Mouse (Mus musculus): Measurements from ENCODE around the gene Jmjd6. TPM values are rescaled to one million over a fixed set of nuclear protein-coding genes. Genes with fewer than 3 reads are reported as not detected.

Gene Jmjd6
- polyA plus RNA-seq, 1 experiment from 2014 or later, result 37.0 TPM

DNA sequence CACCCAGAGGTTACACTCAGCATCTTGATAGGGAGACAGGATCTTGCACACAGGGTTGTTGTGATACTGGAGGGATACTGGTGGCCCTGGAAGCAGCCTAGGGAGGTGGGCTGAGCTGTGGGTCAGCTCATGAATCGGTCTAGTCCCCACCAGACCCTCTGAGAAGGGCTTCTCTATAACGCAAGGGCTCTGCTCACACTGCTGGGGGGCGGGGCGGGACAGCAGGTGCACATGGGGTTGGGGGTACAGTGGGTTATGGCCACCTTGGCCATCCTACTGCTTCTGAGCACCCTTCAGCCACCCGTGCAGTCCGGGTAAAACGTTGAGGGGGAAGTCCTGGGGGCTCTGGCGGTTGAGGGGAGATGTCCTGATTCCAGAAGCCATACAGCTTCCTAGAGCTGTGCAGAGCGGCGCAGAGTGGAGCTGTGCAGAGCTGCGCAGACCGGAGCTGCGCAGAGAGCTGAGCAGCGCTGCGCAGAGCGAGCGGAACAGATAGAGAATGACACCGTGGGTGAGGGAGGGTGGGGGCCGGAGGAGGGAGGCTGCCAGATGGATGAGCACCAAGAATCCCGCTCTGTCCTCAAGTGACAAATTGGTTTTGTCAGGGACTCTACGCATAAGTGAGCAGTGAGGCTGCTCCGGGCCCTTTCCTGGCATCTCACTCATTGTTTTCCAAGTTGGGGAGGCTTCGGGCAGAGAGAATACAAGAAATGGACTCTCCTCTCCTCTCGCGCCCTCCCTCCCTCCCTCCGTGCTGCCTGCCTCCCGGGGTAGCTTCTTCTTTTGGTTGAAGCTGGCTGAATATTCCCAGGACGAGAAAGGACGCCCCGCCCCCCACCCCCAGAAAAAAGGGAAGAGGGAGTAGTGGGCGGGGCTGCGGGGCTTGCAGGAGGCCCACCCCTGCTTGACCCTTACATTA, 32.0 kb downstream of the Jmjd6 start:
- no peak overlapping the region for H3K9ac ChIP-seq (replicated peaks; ENCODE audit: low read depth)
- no peak overlapping the region for H3K27ac ChIP-seq (ENCODE audit: low read length)
- peak overlapping the region; percentile 50 for H3K4me2 ChIP-seq (replicated peaks; ENCODE audit: low read depth, low read length)
- H3K4me3 ChIP-seq (ENCODE audit: low read depth, low read length), result no peak overlapping the region
- no peak for TF ChIP-seq CTCF (IDR thresholded peaks at IDR 0.05)
- no peak for TF ChIP-seq EP300 (IDR thresholded peaks at IDR 0.05)
- peak; percentile 58 for ATAC-seq
- H3K4me1 ChIP-seq (ENCODE audit: insufficient read depth, low read depth, low read length), result peaks cover 22% of the 10 kb centered on the region
- WGBS, result 17% methylated on average over 29 of the region's 32 CpGs
- peak; percentile 86 for DNase-seq (ENCODE audit: low spot score)
- H3K9me3 ChIP-seq (ENCODE audit: low read length), result no peaks in the 10 kb centered on the region
- H3K27me3 ChIP-seq (replicated peaks; ENCODE audit: insufficient read depth, low read length), result no peaks in the 10 kb centered on the region
- no peaks in the 10 kb centered on the region for H3K36me3 ChIP-seq (ENCODE audit: insufficient read depth, low read length)

DNA sequence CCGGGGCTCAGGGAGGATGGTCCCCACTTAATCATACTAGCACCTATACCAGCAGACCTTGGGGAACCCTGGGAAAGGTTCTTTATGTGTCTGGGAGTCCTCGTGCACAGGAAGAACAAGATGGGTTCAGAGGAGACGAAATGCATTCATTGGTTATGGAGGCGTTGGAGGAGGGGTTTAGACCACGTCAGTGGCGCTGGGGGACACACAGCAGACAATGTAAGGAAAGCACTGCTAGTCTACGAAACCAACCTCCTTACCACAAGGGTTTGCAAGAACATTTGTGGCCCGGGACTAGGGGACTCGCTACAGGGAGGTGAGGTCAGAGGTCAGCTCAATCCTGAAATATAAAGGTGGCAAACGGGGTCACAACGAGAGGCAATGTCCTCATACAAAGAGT, 32.7 kb downstream of the Jmjd6 start:
- no peaks in the 10 kb centered on the region for H3K9me3 ChIP-seq (ENCODE audit: low read length)
- peaks cover 22% of the 10 kb centered on the region for H3K4me1 ChIP-seq (ENCODE audit: insufficient read depth, low read depth, low read length)
- H3K9ac ChIP-seq (replicated peaks; ENCODE audit: low read depth), result no peak overlapping the region
- DNase-seq (ENCODE audit: low spot score) (no peak), ATAC-seq (no peak)
- no peak overlapping the region for H3K27ac ChIP-seq (ENCODE audit: low read length)
- no peak overlapping the region for H3K4me3 ChIP-seq (ENCODE audit: low read depth, low read length)
- H3K27me3 ChIP-seq (replicated peaks; ENCODE audit: insufficient read depth, low read length), result no peaks in the 10 kb centered on the region
- TF ChIP-seq EP300 (IDR thresholded peaks at IDR 0.05) (no peak), CTCF (IDR thresholded peaks at IDR 0.05) (no peak)
- WGBS, result 81% methylated on average over 11 of the region's 11 CpGs
- no peaks in the 10 kb centered on the region for H3K36me3 ChIP-seq (ENCODE audit: insufficient read depth, low read length)
- H3K4me2 ChIP-seq (replicated peaks; ENCODE audit: low read depth, low read length), result no peak overlapping the region

GRCm38 (mm10) chr11:116809520-116809919, 33.7 kb downstream of the Jmjd6 start:
- TF ChIP-seq CTCF (IDR thresholded peaks at IDR 0.05) (no peak), EP300 (IDR thresholded peaks at IDR 0.05) (no peak)
- peaks cover 19% of the 10 kb centered on the region for H3K4me1 ChIP-seq (ENCODE audit: insufficient read depth, low read depth, low read length)
- H3K9me3 ChIP-seq (ENCODE audit: low read length), result no peaks in the 10 kb centered on the region
- no peaks in the 10 kb centered on the region for H3K27me3 ChIP-seq (replicated peaks; ENCODE audit: insufficient read depth, low read length)
- no peak overlapping the region for H3K4me2 ChIP-seq (replicated peaks; ENCODE audit: low read depth, low read length)
- no peak for DNase-seq (ENCODE audit: low spot score)
- no peaks in the 10 kb centered on the region for H3K36me3 ChIP-seq (ENCODE audit: insufficient read depth, low read length)
- no peak for ATAC-seq
- no peak overlapping the region for H3K9ac ChIP-seq (replicated peaks; ENCODE audit: low read depth)
- no peak overlapping the region for H3K27ac ChIP-seq (ENCODE audit: low read length)
- H3K4me3 ChIP-seq (ENCODE audit: low read depth, low read length), result no peak overlapping the region
- WGBS, result 81% methylated on average over 8 of the region's 8 CpGs

- no peaks in the 10 kb centered on the region for H3K9me3 ChIP-seq (ENCODE audit: low read length)
- DNase-seq (ENCODE audit: low spot score) (no peak), ATAC-seq (no peak)
- no peak overlapping the region for H3K4me3 ChIP-seq (ENCODE audit: low read depth, low read length)
- WGBS, result 77% methylated on average over 11 of the region's 11 CpGs
- H3K4me1 ChIP-seq (ENCODE audit: insufficient read depth, low read depth, low read length), result peaks cover 19% of the 10 kb centered on the region
- no peak overlapping the region for H3K9ac ChIP-seq (replicated peaks; ENCODE audit: low read depth)
- no peak overlapping the region for H3K27ac ChIP-seq (ENCODE audit: low read length)
- H3K36me3 ChIP-seq (ENCODE audit: insufficient read depth, low read length), result no peaks in the 10 kb centered on the region
- no peaks in the 10 kb centered on the region for H3K27me3 ChIP-seq (replicated peaks; ENCODE audit: insufficient read depth, low read length)
- TF ChIP-seq EP300 (IDR thresholded peaks at IDR 0.05), result no peak
- TF ChIP-seq CTCF (IDR thresholded peaks at IDR 0.05), result no peak
- no peak overlapping the region for H3K4me2 ChIP-seq (replicated peaks; ENCODE audit: low read depth, low read length)
Measured at GRCm38 (mm10) chr11:116808811-116809395, 34.3 kb downstream of the Jmjd6 start.

DNA sequence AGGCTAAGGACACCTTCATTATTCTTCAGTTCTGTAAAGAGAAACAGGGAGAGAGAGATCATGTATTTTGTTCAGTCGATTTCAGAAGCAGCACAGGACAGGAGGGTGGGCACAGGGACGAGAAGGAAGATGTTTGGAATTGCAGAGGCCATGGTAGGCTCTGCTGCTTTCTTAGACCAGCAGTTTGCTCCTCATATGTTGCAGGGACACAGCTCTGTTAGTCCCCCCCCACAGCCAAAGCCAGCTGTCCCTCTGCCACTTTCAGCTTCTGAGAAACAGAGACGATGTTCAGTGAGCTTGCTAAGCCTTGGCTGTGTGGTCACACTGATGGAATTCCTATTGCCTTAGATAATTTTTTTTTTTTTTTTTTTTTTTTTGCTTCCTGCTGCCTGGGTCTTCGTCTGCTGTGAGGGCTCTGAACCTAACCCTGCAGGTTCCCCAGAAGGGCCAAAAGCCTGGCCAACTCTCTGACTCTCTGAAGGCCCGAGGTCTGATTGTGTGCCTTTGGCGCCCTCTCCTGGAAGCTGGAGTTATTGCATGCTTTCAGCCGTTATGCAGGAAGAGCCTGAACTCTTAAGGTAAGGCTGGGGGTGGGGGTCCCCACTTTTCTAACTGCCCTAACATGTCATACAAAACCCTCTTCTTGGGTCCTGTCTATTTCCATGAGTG, 35.2 kb downstream of the Jmjd6 start:
- Histone ChIP-seq H3K27ac (ENCODE audit: low read length) (peak overlapping the region; percentile 65), H3K27me3 (replicated peaks; ENCODE audit: insufficient read depth, low read length) (no peaks in the 10 kb centered on the region), H3K4me1 (ENCODE audit: insufficient read depth, low read depth, low read length) (peaks cover 12% of the 10 kb centered on the region; the same call in 1 of the 2 replicates), H3K36me3 (ENCODE audit: insufficient read depth, low read length) (no peaks in the 10 kb centered on the region), H3K4me2 (replicated peaks; ENCODE audit: low read depth, low read length) (no peak overlapping the region), H3K4me3 (ENCODE audit: low read depth, low read length) (no peak overlapping the region), H3K9me3 (ENCODE audit: low read length) (no peaks in the 10 kb centered on the region), H3K9ac (replicated peaks; ENCODE audit: low read depth) (no peak overlapping the region)
- TF ChIP-seq EP300 (IDR thresholded peaks at IDR 0.05), result no peak; the same call in 1 of the 2 replicates
- peak; percentile 95 for TF ChIP-seq CTCF (IDR thresholded peaks at IDR 0.05)
- peak; percentile 94 for DNase-seq (ENCODE audit: low spot score)
- ATAC-seq, result peak; percentile 70
- WGBS, result 16% methylated on average over 7 of the region's 7 CpGs

GRCm38 (mm10) chr11:116807526-116807925, 35.7 kb downstream of the Jmjd6 start:
- WGBS, result 49% methylated on average over 3 of the region's 3 CpGs
- TF ChIP-seq CTCF (IDR thresholded peaks at IDR 0.05) (no peak), EP300 (IDR thresholded peaks at IDR 0.05) (no peak)
- H3K4me1 ChIP-seq (ENCODE audit: insufficient read depth, low read depth, low read length), result peaks cover 6% of the 10 kb centered on the region; the same call in 1 of the 2 replicates
- no peak overlapping the region for H3K4me3 ChIP-seq (ENCODE audit: low read depth, low read length)
- peak overlapping the region; percentile 65 for H3K27ac ChIP-seq (ENCODE audit: low read length)
- H3K9ac ChIP-seq (replicated peaks; ENCODE audit: low read depth), result no peak overlapping the region
- no peak overlapping the region for H3K4me2 ChIP-seq (replicated peaks; ENCODE audit: low read depth, low read length)
- ATAC-seq (no peak), DNase-seq (ENCODE audit: low spot score) (no peak)
- no peaks in the 10 kb centered on the region for H3K27me3 ChIP-seq (replicated peaks; ENCODE audit: insufficient read depth, low read length)
- H3K9me3 ChIP-seq (ENCODE audit: low read length), result no peaks in the 10 kb centered on the region
- H3K36me3 ChIP-seq (ENCODE audit: insufficient read depth, low read length), result no peaks in the 10 kb centered on the region
